Mouse (Mus musculus): ENCODE measurements around the gene Gm8251. TPM values are rescaled to one million over a fixed set of nuclear protein-coding genes. Genes with fewer than 3 reads are reported as not detected.
"Not testable (repeated sequence)": the region's sequence is repeated elsewhere in the genome, so short reads cannot be mapped to it uniquely, and the experiment has no call there.

Gm8251 gene
- polyA plus RNA-seq, 1 experiment from 2014 or later = 0.04 TPM

- H3K36me3 ChIP-seq (ENCODE audit: control insufficient read depth, insufficient read depth, low read length) = no peaks in the 10 kb centered on the region
- TF ChIP-seq EP300 (optimal IDR thresholded peaks at IDR 0.05) (no peak), CTCF (IDR thresholded peaks at IDR 0.05; ENCODE audit: low read depth) (no peak)
- no peak overlapping the region for H3K4me2 ChIP-seq (replicated peaks; ENCODE audit: low read depth)
- H3K27ac ChIP-seq (replicated peaks) = no peak overlapping the region
- H3K4me1 ChIP-seq (replicated peaks; ENCODE audit: control insufficient read depth, insufficient read depth) = no peaks in the 10 kb centered on the region
- no peak for ATAC-seq (ENCODE audit: low FRiP score, low TSS enrichment)
- no peak for DNase-seq (ENCODE audit: low spot score)
- H3K4me3 ChIP-seq (ENCODE audit: low read depth, low read length) = no peak overlapping the region
- no peaks in the 10 kb centered on the region for H3K9me3 ChIP-seq (ENCODE audit: control insufficient read depth, low read length)
- no peak overlapping the region for H3K9ac ChIP-seq (ENCODE audit: low read length)
- no peaks in the 10 kb centered on the region for H3K27me3 ChIP-seq (ENCODE audit: control insufficient read depth, insufficient read depth, low read length)
- 82% methylated on average over 3 of the region's 3 CpGs for WGBS
Observed at GRCm38 (mm10) chr1:44057805-44058204, 3.9 kb downstream of the Gm8251 start.

GRCm38 (mm10) chr1:44046556-44046955, 15.2 kb downstream of the Gm8251 start:
- H3K4me2 ChIP-seq (replicated peaks; ENCODE audit: low read depth) = no peak overlapping the region
- no peak overlapping the region for H3K27ac ChIP-seq (replicated peaks)
- no peaks in the 10 kb centered on the region for H3K36me3 ChIP-seq (ENCODE audit: control insufficient read depth, insufficient read depth, low read length)
- H3K9ac ChIP-seq (ENCODE audit: low read length) = no peak overlapping the region
- no peaks in the 10 kb centered on the region for H3K9me3 ChIP-seq (ENCODE audit: control insufficient read depth, low read length)
- H3K4me1 ChIP-seq (replicated peaks; ENCODE audit: control insufficient read depth, insufficient read depth) = no peaks in the 10 kb centered on the region
- no peak overlapping the region for H3K4me3 ChIP-seq (ENCODE audit: low read depth, low read length)
- DNase-seq (ENCODE audit: low spot score) = no peak
- no peaks in the 10 kb centered on the region for H3K27me3 ChIP-seq (ENCODE audit: control insufficient read depth, insufficient read depth, low read length)
- 51% methylated on average over 2 of the region's 2 CpGs for WGBS
- ATAC-seq (ENCODE audit: low FRiP score, low TSS enrichment) = no peak
- no peak for TF ChIP-seq EP300 (optimal IDR thresholded peaks at IDR 0.05)
- no peak for TF ChIP-seq CTCF (IDR thresholded peaks at IDR 0.05; ENCODE audit: low read depth)

- WGBS = 90% methylated on average over 5 of the region's 5 CpGs
- H3K4me1 ChIP-seq (replicated peaks; ENCODE audit: control insufficient read depth, insufficient read depth); DNase-seq (ENCODE audit: low spot score); H3K27me3 ChIP-seq (ENCODE audit: control insufficient read depth, insufficient read depth, low read length); ATAC-seq (ENCODE audit: low FRiP score, low TSS enrichment); H3K36me3 ChIP-seq (ENCODE audit: control insufficient read depth, insufficient read depth, low read length); H3K4me3 ChIP-seq (ENCODE audit: low read depth, low read length); H3K27ac ChIP-seq (replicated peaks); H3K9me3 ChIP-seq (ENCODE audit: control insufficient read depth, low read length); H3K4me2 ChIP-seq (replicated peaks; ENCODE audit: low read depth); H3K9ac ChIP-seq (ENCODE audit: low read length): not testable (repeated sequence)
Observed at GRCm38 (mm10) chr1:44045689-44046088, 16.0 kb downstream of the Gm8251 start.

GRCm38 (mm10) chr1:44042555-44042915, 19.2 kb downstream of the Gm8251 start:
- DNase-seq (ENCODE audit: low spot score) = no peak
- peak overlapping the region; percentile 75 for H3K4me2 ChIP-seq (replicated peaks; ENCODE audit: low read depth)
- H3K9me3 ChIP-seq (ENCODE audit: control insufficient read depth, low read length) = no peaks in the 10 kb centered on the region
- no peak for TF ChIP-seq CTCF (IDR thresholded peaks at IDR 0.05; ENCODE audit: low read depth)
- no peak for TF ChIP-seq EP300 (optimal IDR thresholded peaks at IDR 0.05)
- no peak overlapping the region for H3K27ac ChIP-seq (replicated peaks)
- WGBS = 4% methylated on average over 6 of the region's 6 CpGs
- peak overlapping the region; percentile 52 for H3K4me3 ChIP-seq (ENCODE audit: low read depth, low read length)
- ATAC-seq (ENCODE audit: low FRiP score, low TSS enrichment) = peak; percentile 45; the same call in 1 of the 2 replicates
- H3K4me1 ChIP-seq (replicated peaks; ENCODE audit: control insufficient read depth, insufficient read depth) = no peaks in the 10 kb centered on the region
- H3K27me3 ChIP-seq (ENCODE audit: control insufficient read depth, insufficient read depth, low read length) = no peaks in the 10 kb centered on the region
- peak overlapping the region; percentile 59 for H3K9ac ChIP-seq (ENCODE audit: low read length)
- no peaks in the 10 kb centered on the region for H3K36me3 ChIP-seq (ENCODE audit: control insufficient read depth, insufficient read depth, low read length)

GRCm38 (mm10) chr1:44041797-44042554, 19.8 kb downstream of the Gm8251 start:
- peak; percentile 66 for DNase-seq (ENCODE audit: low spot score)
- H3K27me3 ChIP-seq (ENCODE audit: control insufficient read depth, insufficient read depth, low read length) = no peaks in the 10 kb centered on the region
- no peaks in the 10 kb centered on the region for H3K36me3 ChIP-seq (ENCODE audit: control insufficient read depth, insufficient read depth, low read length)
- H3K4me3 ChIP-seq (ENCODE audit: low read depth, low read length) = peak overlapping the region; percentile 52
- peak; percentile 69 for ATAC-seq (ENCODE audit: low FRiP score, low TSS enrichment)
- H3K4me1 ChIP-seq (replicated peaks; ENCODE audit: control insufficient read depth, insufficient read depth) = no peaks in the 10 kb centered on the region
- H3K9ac ChIP-seq (ENCODE audit: low read length) = peak overlapping the region; percentile 59
- peak overlapping the region; percentile 75 for H3K4me2 ChIP-seq (replicated peaks; ENCODE audit: low read depth)
- no peaks in the 10 kb centered on the region for H3K9me3 ChIP-seq (ENCODE audit: control insufficient read depth, low read length)
- TF ChIP-seq CTCF (IDR thresholded peaks at IDR 0.05; ENCODE audit: low read depth) = peak; percentile 92
- TF ChIP-seq EP300 (optimal IDR thresholded peaks at IDR 0.05) = no peak
- WGBS = under 1% methylated on average over 17 of the region's 17 CpGs
- no peak overlapping the region for H3K27ac ChIP-seq (replicated peaks)

GRCm38 (mm10) chr1:44032948-44033347, 28.8 kb downstream of the Gm8251 start:
- no peaks in the 10 kb centered on the region for H3K36me3 ChIP-seq (ENCODE audit: control insufficient read depth, insufficient read depth, low read length)
- TF ChIP-seq CTCF (IDR thresholded peaks at IDR 0.05; ENCODE audit: low read depth) (no peak), EP300 (optimal IDR thresholded peaks at IDR 0.05) (no peak)
- no peak overlapping the region for H3K27ac ChIP-seq (replicated peaks)
- WGBS = 73% methylated on average over 5 of the region's 5 CpGs
- ATAC-seq (ENCODE audit: low FRiP score, low TSS enrichment) (no peak), DNase-seq (ENCODE audit: low spot score) (no peak)
- no peak overlapping the region for H3K4me2 ChIP-seq (replicated peaks; ENCODE audit: low read depth)
- no peak overlapping the region for H3K4me3 ChIP-seq (ENCODE audit: low read depth, low read length)
- no peak overlapping the region for H3K9ac ChIP-seq (ENCODE audit: low read length)
- no peaks in the 10 kb centered on the region for H3K27me3 ChIP-seq (ENCODE audit: control insufficient read depth, insufficient read depth, low read length)
- H3K9me3 ChIP-seq (ENCODE audit: control insufficient read depth, low read length) = no peaks in the 10 kb centered on the region
- no peaks in the 10 kb centered on the region for H3K4me1 ChIP-seq (replicated peaks; ENCODE audit: control insufficient read depth, insufficient read depth)

Data from stomach, postnatal 0 days (tissue).